Mouse (Mus musculus): ENCODE results near the gene Phospho2.
A peak's percentile ranks its signal among the peaks of the same experiment; 100 is the strongest.
"Not testable (repeated sequence)": the region's sequence is repeated elsewhere in the genome, so short reads cannot be mapped to it uniquely, and the experiment has no call there.

The Phospho2 gene

GRCm38 (mm10) chr2:69789429-69790069 is at the start of gene Phospho2, which contains the start of gene Ccdc173:
Gene Phospho2, plus strand, starts transcription at chr2:69789623.
Gene Ccdc173, minus strand, starts transcription at chr2:69789575.
- ATAC-seq (ENCODE audit: low TSS enrichment) = peak; percentile 97

GRCm38 (mm10) chr2:69745091-69745490 is 44.3 kb upstream of the Phospho2 start:
- no peak for ATAC-seq (ENCODE audit: low TSS enrichment)

GRCm38 (mm10) chr2:69760980-69761379 is 28.4 kb upstream of the Phospho2 start:
- ATAC-seq (ENCODE audit: low TSS enrichment) = no peak

DNA sequence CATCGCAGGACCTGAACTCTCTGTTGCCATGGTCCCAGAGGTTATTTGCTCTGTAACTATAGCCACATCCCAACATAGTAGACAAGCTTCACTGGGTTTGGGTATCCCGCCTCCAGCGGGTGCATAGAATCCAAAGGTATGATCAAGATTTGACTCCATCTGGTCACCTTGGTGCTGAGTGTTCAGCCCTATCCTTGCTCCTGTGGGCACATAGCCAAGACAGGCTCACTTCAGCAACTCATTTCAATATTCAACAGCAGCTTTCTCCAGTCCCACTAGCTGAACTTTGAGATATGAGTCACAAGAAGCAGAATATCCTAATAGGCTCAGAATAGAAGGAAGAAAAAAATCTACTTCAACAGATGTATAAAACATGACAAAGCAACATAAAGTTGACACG is 26.1 kb upstream of the Phospho2 start:
- no peak for ATAC-seq (ENCODE audit: low TSS enrichment)

- no peak for ATAC-seq (ENCODE audit: low TSS enrichment)
Observed at GRCm38 (mm10) chr2:69764716-69765115, 24.7 kb upstream of the Phospho2 start.

GRCm38 (mm10) chr2:69773331-69773730 is 16.1 kb upstream of the Phospho2 start:
- peak; percentile 96 for ATAC-seq (ENCODE audit: low TSS enrichment)

- ATAC-seq (ENCODE audit: low TSS enrichment) = peak; percentile 78
Observed at GRCm38 (mm10) chr2:69777985-69778835, 11.2 kb upstream of the Phospho2 start.

GRCm38 (mm10) chr2:69778836-69779177 is 10.6 kb upstream of the Phospho2 start:
- ATAC-seq (ENCODE audit: low TSS enrichment) = peak; percentile 11; the same call in 1 of the 2 replicates

- ATAC-seq (ENCODE audit: low TSS enrichment) = peak; percentile 6; the same call in 1 of the 2 replicates
Observed at GRCm38 (mm10) chr2:69788974-69789373, 449 bp upstream of the Phospho2 start.

DNA sequence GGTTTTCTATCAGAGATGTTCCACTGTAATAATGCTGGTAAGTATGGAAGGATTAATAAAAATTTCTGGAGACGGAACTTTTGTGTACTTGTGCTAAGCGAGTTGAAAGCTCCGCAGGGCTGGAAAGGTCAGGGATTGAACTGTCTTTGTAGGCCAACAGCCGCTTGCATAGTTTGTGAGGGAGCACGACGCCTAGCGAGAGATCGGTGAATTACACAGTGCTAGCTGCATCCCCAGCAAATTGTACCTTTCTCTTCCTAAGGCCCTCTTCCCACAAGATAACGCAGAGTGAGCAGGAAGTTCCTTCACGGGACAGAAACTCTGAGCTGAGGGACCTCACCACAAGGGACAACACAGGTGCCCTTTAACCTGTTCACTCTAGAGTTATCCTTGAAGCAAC is 862 bp downstream of the Phospho2 start:
- peak; percentile 73 for ATAC-seq (ENCODE audit: low TSS enrichment)

DNA sequence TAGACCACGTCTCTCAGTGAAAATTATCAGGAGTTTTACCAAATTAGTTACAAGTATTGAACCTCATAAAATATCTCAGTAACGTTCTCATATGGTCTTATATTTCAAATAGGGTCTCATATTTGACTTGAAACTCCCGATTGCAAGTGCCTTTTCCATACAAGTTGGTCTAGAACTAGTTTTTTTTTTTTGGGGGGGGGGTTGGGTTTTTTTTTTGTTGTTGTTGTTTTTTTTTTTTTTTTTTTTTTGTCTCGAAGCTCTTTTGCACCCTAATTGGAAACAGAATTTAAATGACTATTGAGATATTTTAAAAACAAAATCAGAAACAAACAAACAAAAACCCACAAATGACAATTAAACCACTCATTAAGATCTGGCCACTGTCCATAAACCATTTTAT is 1.3 kb downstream of the Phospho2 start:
- no peak for ATAC-seq (ENCODE audit: low TSS enrichment)

DNA sequence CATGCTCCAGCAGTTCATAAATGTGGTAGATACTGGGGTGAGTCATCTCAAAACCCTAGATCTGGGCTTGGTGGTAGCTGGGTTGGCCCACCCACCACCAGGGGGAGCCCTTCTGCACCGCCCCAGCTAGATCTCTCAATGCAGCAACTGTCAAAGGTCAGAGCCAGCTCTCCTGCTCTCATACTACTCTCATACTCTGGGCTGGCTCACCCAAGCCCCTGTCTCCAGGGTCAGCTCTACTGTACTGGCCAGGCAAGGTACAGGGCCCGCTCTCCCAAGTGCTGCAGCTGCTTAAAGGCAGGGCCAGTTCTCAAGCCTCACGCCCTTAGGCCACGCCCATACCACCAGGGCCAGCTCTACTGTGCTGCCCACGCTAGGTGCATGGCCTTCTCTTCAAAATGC is 13.5 kb downstream of the Phospho2 start:
- ATAC-seq (ENCODE audit: low TSS enrichment) = peak; percentile 62

DNA sequence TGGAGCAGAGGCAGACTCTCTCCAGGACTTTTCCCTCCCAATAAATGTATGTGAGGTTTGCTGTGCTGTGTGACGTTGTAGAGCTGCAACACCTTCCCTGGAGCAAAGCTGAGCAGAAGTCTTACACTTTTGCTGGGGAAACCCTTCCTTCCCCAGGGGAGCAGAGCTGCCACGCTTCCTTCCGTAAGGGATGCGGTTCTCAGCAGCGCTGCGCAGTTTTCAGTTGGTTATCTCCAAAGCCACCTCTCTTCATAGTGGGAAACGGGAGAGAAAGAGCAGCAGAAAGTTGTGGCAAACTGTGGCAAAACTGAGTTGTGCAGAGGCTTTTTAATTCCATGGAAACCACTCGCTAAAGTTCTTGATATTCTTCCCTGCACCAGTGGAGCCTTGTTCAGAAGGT is 14.3 kb downstream of the Phospho2 start:
- ATAC-seq (ENCODE audit: low TSS enrichment) = no peak

- not testable (repeated sequence) for ATAC-seq (ENCODE audit: low TSS enrichment)
Observed at GRCm38 (mm10) chr2:69804663-69805062, 15.2 kb downstream of the Phospho2 start.

DNA sequence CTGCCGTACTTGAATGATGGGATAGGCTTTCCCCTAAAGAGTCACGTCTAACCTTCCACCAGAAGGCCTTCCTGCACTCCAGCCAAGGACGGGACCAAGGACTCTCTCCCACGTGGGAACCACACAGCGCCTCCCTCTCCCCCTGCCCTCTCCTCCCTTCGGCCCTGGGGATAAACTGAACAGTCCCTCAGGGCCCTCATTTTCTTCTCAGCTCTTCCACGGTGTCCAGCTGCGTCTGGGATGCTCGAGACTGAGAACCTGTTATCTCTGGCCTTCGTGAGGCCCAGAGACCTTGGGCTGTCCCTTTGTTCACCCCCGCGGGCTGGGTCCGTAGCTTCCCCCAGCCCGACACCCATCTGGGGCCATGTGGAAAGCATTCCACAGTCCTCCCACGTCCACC is 20.7 kb downstream of the Phospho2 start:
- ATAC-seq (ENCODE audit: low TSS enrichment) = no peak

DNA sequence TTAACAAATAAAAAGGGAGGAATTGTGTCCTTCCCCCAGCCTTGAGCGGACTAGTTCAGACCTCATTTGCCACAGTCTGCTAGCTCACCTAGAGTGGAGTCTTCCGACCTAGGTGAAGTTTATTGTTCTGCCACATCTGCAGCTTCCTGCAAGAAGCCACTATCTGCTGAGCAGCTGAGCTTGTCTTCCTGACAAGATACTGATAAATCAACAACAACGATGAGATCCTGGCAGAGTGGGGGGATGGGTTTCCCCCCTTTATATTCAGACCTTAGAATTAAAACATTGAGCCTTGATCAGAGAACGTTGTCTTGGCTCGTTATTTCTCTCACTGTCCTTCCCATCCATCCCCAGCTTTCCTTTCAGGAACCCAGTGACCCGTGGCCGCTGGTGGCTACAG is 21.9 kb downstream of the Phospho2 start:
- not testable (repeated sequence) for ATAC-seq (ENCODE audit: low TSS enrichment)

DNA sequence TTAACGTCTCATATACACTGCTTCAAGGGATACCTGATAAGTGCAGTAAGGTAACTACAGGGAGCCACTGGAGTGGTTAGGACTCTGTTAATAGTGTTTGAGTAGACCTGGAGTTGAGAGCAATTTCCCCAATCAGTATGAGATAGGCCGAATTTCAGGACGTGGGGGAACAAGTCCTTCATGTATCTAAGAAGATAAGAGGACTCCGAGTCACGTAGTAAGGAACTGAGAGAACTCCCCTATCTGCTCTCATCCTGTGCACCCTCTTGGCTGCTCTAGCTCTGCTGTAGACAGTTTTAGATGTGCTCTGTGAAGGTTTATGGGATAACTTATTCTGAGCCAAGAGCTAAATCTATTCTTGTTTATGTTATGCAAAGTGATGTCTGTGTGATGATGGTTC is 27.2 kb downstream of the Phospho2 start:
- ATAC-seq (ENCODE audit: low TSS enrichment) = peak; percentile 84

- no peak for ATAC-seq (ENCODE audit: low TSS enrichment)
Observed at GRCm38 (mm10) chr2:69818350-69819085, 29.1 kb downstream of the Phospho2 start.

GRCm38 (mm10) chr2:69820201-69820600 is 30.8 kb downstream of the Phospho2 start:
- ATAC-seq (ENCODE audit: low TSS enrichment) = no peak

- ATAC-seq (ENCODE audit: low TSS enrichment) = no peak
Observed at GRCm38 (mm10) chr2:69821711-69822110, 32.3 kb downstream of the Phospho2 start, which contains the start of gene Klhl23. Gene Klhl23, plus strand, starts transcription at chr2:69821944.

DNA sequence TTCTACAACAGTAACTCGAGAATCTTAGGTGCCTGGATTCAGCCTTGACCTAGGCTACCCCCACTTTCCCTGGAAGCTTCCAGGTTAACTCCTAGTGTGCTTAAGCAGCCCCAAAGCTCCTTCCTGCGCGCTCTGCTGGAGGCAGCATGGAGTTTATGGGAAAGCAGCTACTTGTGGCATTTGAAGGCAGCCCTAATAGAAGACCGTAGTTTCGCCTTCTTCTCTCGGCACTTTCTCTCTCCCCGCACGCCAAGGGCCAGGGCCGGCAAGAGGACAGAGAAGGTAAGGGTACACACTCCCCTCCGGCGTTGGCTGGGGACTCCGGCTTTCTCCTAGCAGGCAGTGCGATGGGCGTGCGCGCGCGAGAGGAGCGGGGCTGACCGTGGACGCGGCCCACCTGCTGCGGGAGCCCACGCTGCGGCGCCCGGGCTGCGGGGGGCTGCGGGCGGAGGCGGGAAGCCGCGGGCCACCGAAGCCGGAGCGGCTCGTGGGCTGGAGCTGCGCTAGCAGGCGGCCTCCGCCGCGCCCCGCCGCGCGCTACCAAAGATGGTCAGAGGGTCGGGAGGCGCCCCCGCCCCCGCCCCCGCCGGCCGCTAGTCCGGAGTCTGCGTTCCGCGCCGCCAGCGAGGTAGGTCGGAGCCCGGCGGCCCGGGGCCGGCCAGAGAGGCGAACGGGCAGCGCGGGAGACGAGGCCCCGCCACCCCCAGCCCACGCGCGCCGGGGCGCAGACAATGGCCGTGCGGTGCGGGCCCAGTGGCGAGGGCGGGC is 33.1 kb downstream of the Phospho2 start:
- peak; percentile 64 for ATAC-seq (ENCODE audit: low TSS enrichment)

All from frontal cortex, adult (tissue).